Mouse (Mus musculus) retina, adult 2 months (tissue): ENCODE measurements at regions not wholly inside any gene's neighbourhood (a gene's known extent, or its start where the extent isn't known, plus 50 kb on each side); places are given as distances from the start of the nearest gene placed in this dataset.

Experiments
- DNase-seq: peaks from one replicate; pipeline ENCODE4 v3.0.0-alpha.2; 2012; ENCODE audit warnings: low read depth, low spot score

GRCm38 (mm10) chr13:51973461-51973860, 127.0 kb downstream of the Gadd45g start:
- DNase-seq: no peak

DNA sequence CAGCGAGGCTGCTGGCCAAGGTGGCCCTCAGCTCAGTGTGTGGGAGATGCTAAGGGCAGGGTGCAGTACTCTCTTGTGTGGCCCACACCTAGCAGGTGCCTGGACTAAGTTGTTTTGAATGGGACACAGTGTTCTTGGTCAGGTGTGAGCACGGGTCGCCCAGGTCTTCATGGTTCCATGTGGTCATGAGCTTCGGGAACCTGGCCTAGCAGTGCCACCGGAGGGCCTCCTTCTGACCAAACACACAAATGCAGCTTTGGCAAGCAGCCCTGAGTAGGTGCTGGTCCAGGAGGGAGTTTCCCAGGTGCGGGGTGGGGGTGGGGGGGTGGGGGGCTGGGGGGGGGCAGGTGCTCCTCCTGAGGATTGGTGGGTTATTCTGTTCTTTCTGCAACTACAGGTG, 127.6 kb downstream of the Gadd45g start:
- no peak for DNase-seq

GRCm38 (mm10) chr13:51975330-51975729, 128.9 kb downstream of the Gadd45g start:
- DNase-seq: no peak

GRCm38 (mm10) chr13:51975801-51976601, 129.5 kb downstream of the Gadd45g start:
- DNase-seq: no peak

DNA sequence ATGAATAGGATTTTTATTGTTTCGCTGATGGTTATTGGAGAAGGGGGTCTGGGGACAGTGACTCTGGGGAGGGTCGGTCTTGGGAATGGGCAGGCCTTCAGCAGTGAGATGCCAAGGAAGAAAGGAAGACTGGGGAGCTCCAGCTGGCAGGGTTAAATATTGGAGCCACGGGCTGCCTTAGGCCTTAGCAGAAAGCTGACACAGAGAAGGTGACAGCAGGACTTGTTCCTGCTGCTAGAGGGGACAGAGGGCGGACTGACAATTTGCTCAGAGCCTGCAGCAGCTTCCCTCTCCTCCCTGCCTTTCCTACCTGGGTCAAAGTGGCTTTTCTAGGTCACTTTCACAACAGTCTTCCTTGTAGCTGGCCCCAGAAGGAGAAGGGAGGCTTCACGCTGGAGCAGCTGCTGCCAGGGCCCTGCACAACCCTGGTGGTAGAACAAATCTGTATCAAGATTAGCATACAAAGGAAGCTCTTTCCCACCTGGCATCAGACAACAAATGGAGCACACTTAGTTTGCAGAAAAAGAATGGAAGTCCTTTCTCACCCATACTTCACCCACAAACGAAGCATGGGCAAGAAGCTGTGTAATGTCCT, 130.2 kb downstream of the Gadd45g start:
- DNase-seq: no peak

GRCm38 (mm10) chr13:51979301-51979977, 133.0 kb downstream of the Gadd45g start:
- DNase-seq: no peak

- no peak for DNase-seq
Measured at GRCm38 (mm10) chr13:51980344-51980743, 133.9 kb downstream of the Gadd45g start.

DNA sequence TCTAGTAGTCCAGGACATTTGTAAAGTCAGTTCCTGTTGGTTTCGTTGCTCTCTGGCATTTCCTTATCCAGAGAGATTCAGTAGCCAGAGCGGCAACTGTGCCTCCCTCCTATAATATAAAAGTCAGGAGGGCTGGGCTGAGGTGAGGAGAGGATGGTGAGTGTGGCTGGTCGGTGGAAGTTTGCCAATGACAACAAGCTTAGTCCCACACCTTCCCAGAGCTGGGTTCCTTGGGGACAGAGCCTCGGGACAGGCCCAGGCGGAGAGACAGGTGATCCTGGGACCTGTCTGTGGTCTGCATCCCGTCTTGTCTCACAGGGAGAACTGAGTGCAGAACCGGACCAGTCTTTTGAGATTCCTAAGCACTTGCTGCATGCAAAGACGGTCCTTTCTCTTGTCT, 136.5 kb downstream of the Gadd45g start:
- no peak for DNase-seq

DNA sequence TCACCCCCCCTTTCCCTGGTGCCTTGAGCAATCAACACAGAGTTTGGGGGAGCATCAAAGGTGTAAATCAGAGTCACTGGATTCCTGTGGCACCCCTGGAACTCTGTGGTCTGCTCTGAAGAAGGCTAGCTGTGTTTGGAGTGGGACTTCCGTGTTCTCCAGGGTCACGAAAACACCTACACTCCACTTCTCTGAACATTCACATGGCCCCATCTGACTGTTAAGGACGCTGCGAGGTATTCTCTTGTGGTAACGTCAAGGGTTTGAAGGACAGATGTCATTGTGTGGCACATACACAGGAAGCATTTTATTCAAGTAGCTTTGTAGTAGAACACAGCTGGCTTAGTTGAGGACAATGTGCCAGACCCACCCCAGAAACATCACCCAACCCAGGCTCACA, 137.1 kb downstream of the Gadd45g start:
- DNase-seq: no peak

- DNase-seq: no peak
Measured at GRCm38 (mm10) chr13:51991339-51991738, 144.9 kb downstream of the Gadd45g start.

DNA sequence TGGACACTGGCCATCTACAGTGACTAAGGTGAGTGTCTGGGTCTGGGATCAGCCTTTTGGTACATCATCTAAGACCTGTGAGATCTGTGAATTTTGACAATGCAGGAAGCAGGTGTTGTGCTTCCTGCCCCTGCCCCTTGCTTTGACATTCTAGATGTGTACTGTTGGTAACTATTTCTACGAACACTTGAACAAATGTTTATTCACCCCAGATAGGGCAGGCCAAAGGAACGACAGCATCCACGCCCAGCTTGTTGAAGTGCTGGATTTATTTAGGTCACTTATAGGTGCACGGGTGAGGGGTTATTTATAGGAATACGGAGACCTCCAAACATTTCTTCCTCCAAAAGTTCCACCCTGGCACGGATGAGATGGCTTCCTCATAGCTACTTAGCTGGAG, 146.4 kb downstream of the Gadd45g start:
- DNase-seq: no peak

GRCm38 (mm10) chr13:51996163-51996562, 149.7 kb downstream of the Gadd45g start:
- no peak for DNase-seq

GRCm38 (mm10) chr13:51998542-51998941, 152.1 kb downstream of the Gadd45g start:
- no peak for DNase-seq

GRCm38 (mm10) chr13:52001811-52002210, 155.3 kb downstream of the Gadd45g start:
- no peak for DNase-seq

- no peak for DNase-seq
Measured at GRCm38 (mm10) chr13:52003946-52004539, 157.6 kb downstream of the Gadd45g start.

- no peak for DNase-seq
Measured at GRCm38 (mm10) chr13:52007585-52008395, 161.3 kb downstream of the Gadd45g start.

- no peak for DNase-seq
Measured at GRCm38 (mm10) chr13:52009231-52009630, 162.8 kb downstream of the Gadd45g start.

DNA sequence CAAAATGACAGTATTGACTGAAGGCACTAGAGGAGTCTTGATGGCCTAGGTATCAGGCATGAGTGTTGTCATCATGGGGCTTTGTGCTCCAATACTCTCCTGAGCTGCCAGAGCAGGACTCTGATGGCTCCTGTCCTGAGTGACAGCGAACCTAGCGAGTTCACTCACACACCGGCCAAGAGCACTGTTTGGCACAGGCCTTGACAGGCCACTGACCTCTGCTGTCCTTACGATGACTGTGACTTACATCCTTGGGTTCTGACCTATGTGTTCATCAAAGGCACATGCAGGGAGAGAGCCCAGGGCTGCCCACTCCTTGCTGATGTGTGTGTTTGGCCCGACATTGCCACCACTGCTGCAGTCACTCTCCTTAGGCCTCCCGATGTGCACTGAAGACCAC, 163.3 kb downstream of the Gadd45g start:
- no peak for DNase-seq

DNA sequence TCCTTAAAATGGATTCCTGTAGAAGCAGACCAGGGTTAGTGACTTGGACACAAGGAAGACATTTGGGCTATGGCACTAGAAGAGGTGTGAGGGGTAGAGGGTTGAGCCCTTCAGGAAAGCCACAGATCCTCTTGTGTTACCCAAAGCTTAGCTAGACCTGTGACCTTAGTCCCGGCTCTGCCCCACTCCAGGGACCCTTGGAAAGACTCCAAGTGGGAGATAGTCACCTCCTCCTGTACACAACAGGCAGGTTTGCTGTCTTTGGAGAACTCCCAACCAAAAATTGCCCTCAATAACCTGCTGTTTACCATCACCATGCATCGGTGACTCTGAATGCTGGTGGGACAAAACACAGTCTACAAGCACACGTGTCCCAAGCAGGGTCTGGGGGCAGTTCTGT, 164.5 kb downstream of the Gadd45g start:
- DNase-seq: no peak

DNA sequence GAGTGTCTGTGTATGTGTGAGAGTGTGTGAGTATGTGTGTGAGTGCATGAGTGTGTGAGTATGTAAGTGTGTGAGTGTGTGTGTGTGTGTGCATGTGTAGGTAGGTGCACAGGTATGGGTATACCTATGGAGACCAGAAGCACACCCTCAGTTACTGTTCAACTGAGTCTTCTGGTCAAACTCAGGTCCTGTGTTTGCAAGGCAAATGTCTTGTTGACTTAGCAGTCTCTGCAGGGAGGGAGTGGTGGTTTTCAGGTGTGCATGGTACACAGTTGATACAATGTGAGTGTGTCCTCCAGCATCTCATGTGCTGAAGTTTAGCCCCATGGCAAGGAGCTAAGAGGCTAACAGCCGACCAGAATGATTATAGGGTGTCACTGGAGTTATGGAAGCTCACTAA, 166.7 kb downstream of the Gadd45g start:
- no peak for DNase-seq

GRCm38 (mm10) chr13:52013757-52014156, 167.3 kb downstream of the Gadd45g start:
- DNase-seq: no peak

GRCm38 (mm10) chr13:52014566-52014965, 168.1 kb downstream of the Gadd45g start:
- no peak for DNase-seq
